Mouse (Mus musculus) kidney, adult 10 weeks (tissue): ENCODE measurements around the gene Btbd35f2. TPM values are rescaled to one million over a fixed set of nuclear protein-coding genes. Genes with fewer than 3 reads are reported as not detected.

Source experiments
- polyA plus RNA-seq: library from polyadenylated mRNA; stranded (reverse); fragments of 350-450 nt; fragmentation: Illumina TruSeq; extraction: RNeasy Lipid Tissue Mini Kit (QIAGEN cat#74804); gene quantifications from one replicate; pipeline ENCODE4 v1.2.3, GENCODE M21; 2014; ENCODE audit warnings: low read depth, low replicate concordance

The Btbd35f2 gene
- not detected for polyA plus RNA-seq

GRCm38 (mm10) chrX:32278094-32278493 lies at the start of gene Btbd35f2:
Gene Btbd35f2 (plus strand): TSS chrX:32278394.

Other genes with a start within 250 kb of the Btbd35f2 start
- not detected for gene Btbd35f22, start 230.6 kb upstream of the Btbd35f2 start, polyA plus RNA-seq